Mouse (Mus musculus): ENCODE data around the gene Pstpip1.

DNA sequence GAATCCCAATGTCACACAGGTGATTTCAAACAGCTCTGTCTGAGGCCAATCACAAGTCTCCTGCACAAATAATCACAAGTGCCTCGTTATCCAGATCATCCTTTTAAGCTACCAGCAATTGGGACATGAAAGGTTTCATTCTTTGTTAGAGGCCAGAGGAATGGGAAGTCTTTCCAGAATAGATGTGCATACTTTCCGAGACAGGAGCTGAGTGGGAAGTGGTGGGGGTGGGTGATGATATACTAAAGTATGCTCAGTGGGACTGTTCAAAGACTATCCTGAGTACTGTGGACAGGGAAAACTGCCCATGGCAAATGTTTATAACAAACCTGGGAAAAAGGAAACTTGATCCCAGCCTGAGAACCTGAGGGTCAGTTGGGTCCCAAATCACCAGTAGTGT, 69.7 kb downstream of the Pstpip1 start:
- no peak for TF ChIP-seq POLR2A (IDR thresholded peaks at IDR 0.05; ENCODE audit: borderline replicate concordance, extremely low read depth, insufficient read depth, insufficient read length, poor library complexity, severe bottlenecking)
- TF ChIP-seq CTCF (IDR thresholded peaks at IDR 0.05; ENCODE audit: borderline replicate concordance, extremely low read depth, insufficient read depth, insufficient read length) = no peak

All from brain, embryonic 14.5 days (tissue).